Mouse (Mus musculus): ENCODE measurements at regions not wholly inside any gene's neighbourhood (a gene's known extent, or its start where the extent isn't known, plus 50 kb on each side); places are given as distances from the start of the nearest gene placed in this dataset.

- TF ChIP-seq POLR2A (IDR thresholded peaks at IDR 0.05; ENCODE audit: extremely low read depth, insufficient read depth, low read length) (no peak), CTCF (IDR thresholded peaks at IDR 0.05; ENCODE audit: extremely low read depth, insufficient read depth, low read length) (no peak)
- H3K4me3 ChIP-seq (ENCODE audit: insufficient read depth, low read length) = no peak overlapping the region
- H3K27ac ChIP-seq (ENCODE audit: insufficient read depth, low read length) = no peak overlapping the region
- no peaks in the 10 kb centered on the region; the same call in 1 of the 2 replicates for H3K4me1 ChIP-seq (ENCODE audit: control insufficient read depth, insufficient read depth, low read length)
Measured at GRCm38 (mm10) chr15:43581246-43581645, 3447.1 kb downstream of the 9330182O14Rik start.

- TF ChIP-seq POLR2A (IDR thresholded peaks at IDR 0.05; ENCODE audit: extremely low read depth, insufficient read depth, low read length) = no peak
- no peak for TF ChIP-seq CTCF (IDR thresholded peaks at IDR 0.05; ENCODE audit: extremely low read depth, insufficient read depth, low read length)
- Histone ChIP-seq H3K4me3 (ENCODE audit: insufficient read depth, low read length) (no peak overlapping the region), H3K4me1 (ENCODE audit: control insufficient read depth, insufficient read depth, low read length) (peaks cover 2% of the 10 kb centered on the region; the same call in 1 of the 2 replicates), H3K27ac (ENCODE audit: insufficient read depth, low read length) (no peak overlapping the region)
Measured at GRCm38 (mm10) chr15:43585751-43586150, 3451.6 kb downstream of the 9330182O14Rik start.

GRCm38 (mm10) chr15:43588021-43588420, 3453.9 kb downstream of the 9330182O14Rik start:
- H3K4me1 ChIP-seq (ENCODE audit: control insufficient read depth, insufficient read depth, low read length) = peaks cover 2% of the 10 kb centered on the region; the same call in 1 of the 2 replicates
- no peak overlapping the region for H3K4me3 ChIP-seq (ENCODE audit: insufficient read depth, low read length)
- H3K27ac ChIP-seq (ENCODE audit: insufficient read depth, low read length) = no peak overlapping the region
- TF ChIP-seq POLR2A (IDR thresholded peaks at IDR 0.05; ENCODE audit: extremely low read depth, insufficient read depth, low read length) (no peak), CTCF (IDR thresholded peaks at IDR 0.05; ENCODE audit: extremely low read depth, insufficient read depth, low read length) (no peak)

- H3K27ac ChIP-seq (ENCODE audit: insufficient read depth, low read length) = no peak overlapping the region
- H3K4me3 ChIP-seq (ENCODE audit: insufficient read depth, low read length) = no peak overlapping the region
- TF ChIP-seq POLR2A (IDR thresholded peaks at IDR 0.05; ENCODE audit: extremely low read depth, insufficient read depth, low read length) (no peak), CTCF (IDR thresholded peaks at IDR 0.05; ENCODE audit: extremely low read depth, insufficient read depth, low read length) (no peak)
- H3K4me1 ChIP-seq (ENCODE audit: control insufficient read depth, insufficient read depth, low read length) = no peaks in the 10 kb centered on the region
Measured at GRCm38 (mm10) chr15:43607700-43608099, 3473.5 kb downstream of the 9330182O14Rik start.

- H3K4me3 ChIP-seq (ENCODE audit: insufficient read depth, low read length) = no peak overlapping the region
- H3K27ac ChIP-seq (ENCODE audit: insufficient read depth, low read length) = no peak overlapping the region
- no peaks in the 10 kb centered on the region for H3K4me1 ChIP-seq (ENCODE audit: control insufficient read depth, insufficient read depth, low read length)
- no peak for TF ChIP-seq CTCF (IDR thresholded peaks at IDR 0.05; ENCODE audit: extremely low read depth, insufficient read depth, low read length)
- no peak for TF ChIP-seq POLR2A (IDR thresholded peaks at IDR 0.05; ENCODE audit: extremely low read depth, insufficient read depth, low read length)
Measured at GRCm38 (mm10) chr15:43609901-43610300, 3475.7 kb downstream of the 9330182O14Rik start.

- Histone ChIP-seq H3K4me1 (ENCODE audit: control insufficient read depth, insufficient read depth, low read length) (no peaks in the 10 kb centered on the region), H3K27ac (ENCODE audit: insufficient read depth, low read length) (no peak overlapping the region; the same call in 1 of the 2 replicates), H3K4me3 (ENCODE audit: insufficient read depth, low read length) (no peak overlapping the region)
- TF ChIP-seq POLR2A (IDR thresholded peaks at IDR 0.05; ENCODE audit: extremely low read depth, insufficient read depth, low read length) (no peak), CTCF (IDR thresholded peaks at IDR 0.05; ENCODE audit: extremely low read depth, insufficient read depth, low read length) (no peak)
Measured at GRCm38 (mm10) chr15:43614004-43614661, 3480.0 kb downstream of the 9330182O14Rik start.

GRCm38 (mm10) chr15:43615727-43616126, 3481.6 kb downstream of the 9330182O14Rik start:
- Histone ChIP-seq H3K4me3 (ENCODE audit: insufficient read depth, low read length) (no peak overlapping the region), H3K4me1 (ENCODE audit: control insufficient read depth, insufficient read depth, low read length) (no peaks in the 10 kb centered on the region), H3K27ac (ENCODE audit: insufficient read depth, low read length) (no peak overlapping the region)
- TF ChIP-seq CTCF (IDR thresholded peaks at IDR 0.05; ENCODE audit: extremely low read depth, insufficient read depth, low read length) (no peak), POLR2A (IDR thresholded peaks at IDR 0.05; ENCODE audit: extremely low read depth, insufficient read depth, low read length) (no peak)

GRCm38 (mm10) chr15:43624431-43624965, 3490.3 kb downstream of the 9330182O14Rik start:
- TF ChIP-seq CTCF (IDR thresholded peaks at IDR 0.05; ENCODE audit: extremely low read depth, insufficient read depth, low read length) = no peak
- Histone ChIP-seq H3K27ac (ENCODE audit: insufficient read depth, low read length) (no peak overlapping the region), H3K4me1 (ENCODE audit: control insufficient read depth, insufficient read depth, low read length) (no peaks in the 10 kb centered on the region), H3K4me3 (ENCODE audit: insufficient read depth, low read length) (no peak overlapping the region)

- no peak for TF ChIP-seq CTCF (IDR thresholded peaks at IDR 0.05; ENCODE audit: extremely low read depth, insufficient read depth, low read length)
- TF ChIP-seq POLR2A (IDR thresholded peaks at IDR 0.05; ENCODE audit: extremely low read depth, insufficient read depth, low read length) = no peak
- Histone ChIP-seq H3K4me3 (ENCODE audit: insufficient read depth, low read length) (no peak overlapping the region), H3K27ac (ENCODE audit: insufficient read depth, low read length) (no peak overlapping the region), H3K4me1 (ENCODE audit: control insufficient read depth, insufficient read depth, low read length) (no peaks in the 10 kb centered on the region)
Measured at GRCm38 (mm10) chr15:43625021-43625510, 3490.9 kb downstream of the 9330182O14Rik start.

All from cortical plate, adult 2 months (tissue).